Mouse (Mus musculus) thymus, postnatal 14 days (tissue): ENCODE data around the gene En2.

Experiments used
- DNase-seq: peaks from one replicate; pipeline ENCODE4 v3.0.0; 2021

Gene En2

GRCm38 (mm10) chr5:28165358-28166255 is at the start of gene En2:
Gene En2, plus strand, starts transcription at chr5:28165694.
- no peak for DNase-seq

GRCm38 (mm10) chr5:28117251-28117880 is 48.1 kb upstream of the En2 start:
- DNase-seq, result no peak

GRCm38 (mm10) chr5:28117882-28118530 is 47.5 kb upstream of the En2 start:
- DNase-seq, result no peak

- no peak for DNase-seq
These were observed 47.0 kb upstream of the En2 start for GRCm38 (mm10) chr5:28118531-28118925.

GRCm38 (mm10) chr5:28119576-28119975 is 45.9 kb upstream of the En2 start:
- no peak for DNase-seq

- peak; percentile 67 for DNase-seq
These were observed 42.7 kb upstream of the En2 start for GRCm38 (mm10) chr5:28122491-28123454.

- no peak for DNase-seq
These were observed 42.1 kb upstream of the En2 start for GRCm38 (mm10) chr5:28123455-28123825.

- no peak for DNase-seq
These were observed 40.9 kb upstream of the En2 start for GRCm38 (mm10) chr5:28124321-28125230.

GRCm38 (mm10) chr5:28128851-28129250 is 36.6 kb upstream of the En2 start:
- DNase-seq, result no peak

GRCm38 (mm10) chr5:28132231-28132630 is 33.3 kb upstream of the En2 start:
- DNase-seq, result no peak

GRCm38 (mm10) chr5:28136438-28136837 is 29.1 kb upstream of the En2 start:
- no peak for DNase-seq

GRCm38 (mm10) chr5:28144555-28144954 is 20.9 kb upstream of the En2 start:
- no peak for DNase-seq

- DNase-seq, result no peak
These were observed 19.5 kb upstream of the En2 start for GRCm38 (mm10) chr5:28146018-28146417.

GRCm38 (mm10) chr5:28148473-28148872 is 17.0 kb upstream of the En2 start:
- no peak for DNase-seq

- DNase-seq, result no peak
These were observed 16.1 kb upstream of the En2 start for GRCm38 (mm10) chr5:28149436-28149835.

GRCm38 (mm10) chr5:28157044-28157730 is 8.3 kb upstream of the En2 start:
- DNase-seq, result no peak

- DNase-seq, result no peak
These were observed 7.7 kb upstream of the En2 start for GRCm38 (mm10) chr5:28157781-28158180.

GRCm38 (mm10) chr5:28158308-28159071 is 7.0 kb upstream of the En2 start:
- no peak for DNase-seq

GRCm38 (mm10) chr5:28159072-28159458 is 6.4 kb upstream of the En2 start:
- no peak for DNase-seq

- no peak for DNase-seq
These were observed 5.5 kb upstream of the En2 start for GRCm38 (mm10) chr5:28159891-28160470.
